Mouse (Mus musculus) limb, embryonic 14.5 days (tissue): ENCODE data around the gene Asic2. TPM values are rescaled to one million over a fixed set of nuclear protein-coding genes. Genes with fewer than 3 reads are reported as not detected.

Experiments
- ATAC-seq: fragments of 200-750 bp; cut with Nextera tagmentation; 2 replicates; pipeline ENCODE4 v1.8.0; 2017; ENCODE audit warnings: low read depth, moderate number of reproducible peaks, moderate TSS enrichment; ENCODE audit not compliant: low FRiP score
- DNase-seq: peaks from one replicate; pipeline ENCODE4 v3.0.0-alpha.2; 2015; ENCODE audit warnings: low spot score
- H3K27ac ChIP-seq: fragments of 300-500 bp; sonication (generic); replicated peaks from 2 replicates; pipeline ENCODE4 v1.5.1; 2014; ENCODE audit warnings: low read depth, mild to moderate bottlenecking, low read length, moderate library complexity, mixed read lengths
- H3K27me3 ChIP-seq: fragments of 300-500 bp; sonication (generic); 2 replicates; pipeline ENCODE4 v1.6.1; 2014; ENCODE audit warnings: low read length, mixed read lengths; ENCODE audit not compliant: control insufficient read depth, insufficient read depth
- H3K36me3 ChIP-seq: fragments of 300-500 bp; sonication (generic); 2 replicates; pipeline ENCODE4 v1.6.1; 2014; ENCODE audit warnings: mild to moderate bottlenecking, low read length, moderate library complexity, mixed read lengths; ENCODE audit not compliant: control insufficient read depth, insufficient read depth
- H3K4me1 ChIP-seq: fragments of 300-500 bp; sonication (generic); 2 replicates; pipeline ENCODE4 v1.6.1; 2014; ENCODE audit warnings: antibody characterized with exemption, low read length, mixed read lengths; ENCODE audit not compliant: control insufficient read depth, insufficient read depth
- H3K4me2 ChIP-seq: fragments of 300-500 bp; sonication (generic); replicated peaks from 2 replicates; pipeline ENCODE4 v1.6.1; 2014; ENCODE audit warnings: low read depth, mild to moderate bottlenecking, low read length, moderate library complexity; ENCODE audit not compliant: severe bottlenecking
- H3K4me3 ChIP-seq: fragments of 300-500 bp; sonication (generic); replicated peaks from 2 replicates; pipeline ENCODE4 v1.5.1; 2014; ENCODE audit warnings: low read length
- H3K9ac ChIP-seq: fragments of 300-500 bp; sonication (generic); 2 replicates; pipeline ENCODE4 v1.6.1; 2014; ENCODE audit warnings: mild to moderate bottlenecking, low read depth, low read length, moderate library complexity; ENCODE audit not compliant: severe bottlenecking
- H3K9me3 ChIP-seq: fragments of 300-500 bp; sonication (generic); 2 replicates; pipeline ENCODE4 v1.6.1; 2016; ENCODE audit warnings: low read length; ENCODE audit not compliant: control insufficient read depth
- POLR2A ChIP-seq: fragments of 200-500 bp; IDR thresholded peaks from 2 replicates; pipeline ENCODE4 v1.8.0; 2012; ENCODE audit warnings: inconsistent platforms, mild to moderate bottlenecking, moderate library complexity, borderline replicate concordance; ENCODE audit not compliant: insufficient read depth, insufficient read length; ENCODE audit errors: extremely low read depth
- WGBS: fragments of 180-500 bp; shearing (Covaris S2); extraction: QIAGEN DNeasy Blood & Tissue Kit; methylation state at CpG from one replicate; pipeline ENCODE4 v1.1.7; 2014; 5-methylcytosine and 5-hydroxymethylcytosine counted together
- polyA plus RNA-seq, 2 experiments: library from polyadenylated mRNA; depleted of rRNA in 1 of 2; stranded (reverse) in 1 of 2; unstranded in 1 of 2; fragments of >200 nt; fragmentation: Nextera tagmentation in 1 of 2; extraction: Ambion mirVana in 1 of 2; gene quantifications; 2 replicates each; pipeline versions ENCODE4 v1.2.1 to v1.2.3; 2012 to 2014

Asic2 gene
- polyA plus RNA-seq, 2 experiments, result 0.72 to 1.3 TPM

GRCm38 (mm10) chr11:81616437-81616836, 351.8 kb downstream of the Asic2 start:
- ATAC-seq (no peak), DNase-seq (no peak)
- no peak overlapping the region for H3K4me2 ChIP-seq
- H3K4me1 ChIP-seq, result 0 out of 2 replicates have a peak, but pooled peaks cover 8% of the 10 kb centered on the region
- no peak overlapping the region for H3K4me3 ChIP-seq
- H3K27ac ChIP-seq, result no peak overlapping the region
- TF ChIP-seq POLR2A, result no peak
- WGBS, result 83% methylated on average over 8 of the region's 8 CpGs
- H3K36me3 ChIP-seq, result no peaks in the 10 kb centered on the region
- no peaks in the 10 kb centered on the region for H3K9me3 ChIP-seq
- H3K27me3 ChIP-seq, result peaks cover 14% of the 10 kb centered on the region
- H3K9ac ChIP-seq, result no peak overlapping the region

GRCm38 (mm10) chr11:81613869-81614620, 354.2 kb downstream of the Asic2 start:
- Histone ChIP-seq H3K4me3 (peak overlapping the region; percentile 18; the same call in 1 of the 2 replicates), H3K27ac (no peak overlapping the region), H3K4me2 (peak overlapping the region; percentile 46), H3K9ac (peak overlapping the region; percentile 44), H3K4me1 (0 out of 2 replicates have a peak, but pooled peaks cover 8% of the 10 kb centered on the region), H3K9me3 (no peaks in the 10 kb centered on the region), H3K36me3 (no peaks in the 10 kb centered on the region), H3K27me3 (peaks cover 14% of the 10 kb centered on the region)
- 30% methylated on average over 10 of the region's 10 CpGs for WGBS
- TF ChIP-seq POLR2A, result no peak
- no peak for ATAC-seq
- DNase-seq, result no peak

- ATAC-seq, result no peak
- TF ChIP-seq POLR2A, result no peak
- H3K27me3 ChIP-seq, result peaks cover 14% of the 10 kb centered on the region
- peak overlapping the region; percentile 46 for H3K4me2 ChIP-seq
- peak overlapping the region; percentile 44 for H3K9ac ChIP-seq
- peak; percentile 80 for DNase-seq
- H3K27ac ChIP-seq, result no peak overlapping the region
- no peaks in the 10 kb centered on the region for H3K9me3 ChIP-seq
- peak overlapping the region; percentile 18; the same call in 1 of the 2 replicates for H3K4me3 ChIP-seq
- WGBS, result 3% methylated on average over 17 of the region's 17 CpGs
- no peaks in the 10 kb centered on the region for H3K36me3 ChIP-seq
- 0 out of 2 replicates have a peak, but pooled peaks cover 8% of the 10 kb centered on the region for H3K4me1 ChIP-seq
These were observed 355.3 kb downstream of the Asic2 start for GRCm38 (mm10) chr11:81612798-81613540.

- Histone ChIP-seq H3K4me3 (peak overlapping the region; percentile 19; the same call in 1 of the 2 replicates), H3K9me3 (no peaks in the 10 kb centered on the region), H3K27ac (no peak overlapping the region), H3K27me3 (peaks cover 14% of the 10 kb centered on the region), H3K4me2 (peak overlapping the region; percentile 46), H3K9ac (no peak overlapping the region; the same call in 1 of the 2 replicates), H3K4me1 (0 out of 2 replicates have a peak, but pooled peaks cover 8% of the 10 kb centered on the region), H3K36me3 (no peaks in the 10 kb centered on the region)
- DNase-seq (no peak), ATAC-seq (no peak)
- no peak for TF ChIP-seq POLR2A
- 13% methylated on average over 20 of the region's 20 CpGs for WGBS
These were observed 356.1 kb downstream of the Asic2 start for GRCm38 (mm10) chr11:81611948-81612797.
